Mouse (Mus musculus) liver, embryonic 16.5 days (tissue): ENCODE data around the gene Mapt. TPM values are rescaled to one million over a fixed set of nuclear protein-coding genes. Genes with fewer than 3 reads are reported as not detected.

ENCODE experiments used
- microRNA-seq: library from miRNA; unstranded; fragments of <30 nt; microRNA quantifications from one replicate; pipeline ENCODE4, GENCODE M21; 2016
- polyA plus RNA-seq: library from polyadenylated mRNA; unstranded; fragments of >200 nt; fragmentation: Nextera tagmentation; extraction: Ambion mirVana; gene quantifications from 2 replicates; pipeline ENCODE4 v1.2.1, GENCODE M21; 2015

The Mapt gene
- polyA plus RNA-seq, 1 experiment from 2014 or later, result 0.53 TPM

Small RNAs within 50 kb of the gene (microRNA-seq; reads per million reads assigned to microRNA genes)
- gene Gm47310, result not detected

Other genes starting within 250 kb of the Mapt start
- not detected in 2 replicates for gene Crhr1, start 98.5 kb upstream of the Mapt start, polyA plus RNA-seq
- gene Sppl2c, start 45.1 kb upstream of the Mapt start, polyA plus RNA-seq, result not detected in 2 replicates
- gene Kansl1, start 237.5 kb downstream of the Mapt start, polyA plus RNA-seq, result 5.2 and 5.6 TPM in 2 replicates